8 mouse cellular contexts compared by ENCODE assay signal in the genomic region with DNA sequence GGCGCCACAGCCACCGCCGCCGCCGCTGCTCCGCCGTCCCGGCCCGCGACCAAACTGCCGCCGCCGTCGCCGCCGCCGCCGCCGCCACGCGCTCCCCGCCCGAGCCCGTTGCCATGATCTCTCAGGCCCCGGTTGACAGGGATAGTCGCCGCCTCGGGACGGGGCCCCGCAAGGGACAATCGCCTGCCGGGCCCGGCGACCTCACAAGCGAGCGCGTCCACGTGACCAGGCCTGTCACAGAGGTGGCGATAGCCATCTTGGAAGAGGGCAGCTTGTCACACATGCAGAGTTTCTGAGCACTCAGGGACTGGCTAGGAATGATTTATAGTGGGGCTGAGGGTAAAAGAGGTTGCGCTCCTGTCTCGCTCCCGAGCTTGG. TPM values are rescaled to one million over a fixed set of nuclear protein-coding genes. Genes with fewer than 3 reads are reported as not detected.
DNase-seq lines count a peak whose midpoint lies in the region; ATAC-seq lines count a peak whose summit lies in the region.

A gene (minus strand): TSS at position 270 of the 378 bp plus-strand sequence.

- H3K27me3 ChIP-seq in hindbrain, embryonic 14.5 days (ENCODE audit: control insufficient read depth, insufficient read depth, low read length): no peaks in the 10 kb centered on the region

- H3K9ac ChIP-seq in hindbrain, embryonic 14.5 days: peak within 1 kb of the TSS; percentile 88

- DNase-seq in R1 (ENCODE audit: low read depth, low spot score): peak; percentile 87
- DNase-seq in cerebellum, postnatal 25 days: peak; percentile 98 to 99
- peak; percentile 89 to 90 for DNase-seq in frontal cortex, postnatal 25 days (ENCODE audit: low spot score in 2 of 2)
- peak; percentile 79 for DNase-seq in hindbrain, embryonic 14.5 days (ENCODE audit: low spot score)
- peak; percentile 93 to 95 for DNase-seq in layer of hippocampus, postnatal 36 days
- peak; percentile 98 for DNase-seq in lung, postnatal 36 days
- peak; percentile 96 for DNase-seq in retina, postnatal 1 day
- peak; percentile 92 to 95 for DNase-seq in urinary bladder, adult 18-20 months (ENCODE audit: low spot score in 2 of 2)

- peak within 1 kb of the TSS; percentile 89 for H3K27ac ChIP-seq in hindbrain, embryonic 14.5 days

- peak within 1 kb of the TSS; percentile 99 for H3K4me2 ChIP-seq in hindbrain, embryonic 14.5 days (replicated peaks)

- H3K9me3 ChIP-seq in hindbrain, embryonic 14.5 days (ENCODE audit: control insufficient read depth, low read length): no peaks in the 10 kb centered on the region

- ATAC-seq in hindbrain, embryonic 14.5 days (ENCODE audit: low FRiP score): peak; percentile 90

- WGBS in hindbrain, embryonic 14.5 days: under 1% methylated on average over 42 of the region's 42 CpGs

- H3K4me3 ChIP-seq in hindbrain, embryonic 14.5 days (replicated peaks; ENCODE audit: low read length): peak within 1 kb of the TSS; percentile 78

- peaks cover 21% of the 10 kb centered on the region for H3K4me1 ChIP-seq in hindbrain, embryonic 14.5 days (replicated peaks; ENCODE audit: control insufficient read depth, insufficient read depth, low read length)

- no peaks in the 10 kb centered on the region for H3K36me3 ChIP-seq in hindbrain, embryonic 14.5 days (replicated peaks; ENCODE audit: control insufficient read depth, insufficient read depth)

RNA-seq across cellular contexts. Expression of the gene that starts here (rescaled TPM):
- polyA plus RNA-seq in hindbrain, embryonic 14.5 days (2014; fragmentation: Nextera tagmentation; extraction: Ambion mirVana): 6.6 and 7.9 TPM in 2 replicates
- 10 to 100 TPM; 36.1 to 42.9 TPM for total RNA-seq in layer of hippocampus, postnatal 36 days (2021)

Comparison
In these comparisons a context has a peak if more than half of its experiments do, and no peak if none do; other contexts are left out.
1. Peak in every context shown above with its lines: DNase-seq, ATAC-seq, H3K4me3 ChIP-seq and H3K27ac ChIP-seq.